Mouse (Mus musculus): ENCODE data around the gene Dph6. TPM values are rescaled to one million over a fixed set of nuclear protein-coding genes. Genes with fewer than 3 reads are reported as not detected.

Gene Dph6
- 5.5 and 5.6 TPM in 2 replicates for polyA plus RNA-seq (2012; rRNA removed)
- polyA plus RNA-seq (2014; fragmentation: Nextera tagmentation; extraction: Ambion mirVana) = 6.1 and 7.1 TPM in 2 replicates

DNA sequence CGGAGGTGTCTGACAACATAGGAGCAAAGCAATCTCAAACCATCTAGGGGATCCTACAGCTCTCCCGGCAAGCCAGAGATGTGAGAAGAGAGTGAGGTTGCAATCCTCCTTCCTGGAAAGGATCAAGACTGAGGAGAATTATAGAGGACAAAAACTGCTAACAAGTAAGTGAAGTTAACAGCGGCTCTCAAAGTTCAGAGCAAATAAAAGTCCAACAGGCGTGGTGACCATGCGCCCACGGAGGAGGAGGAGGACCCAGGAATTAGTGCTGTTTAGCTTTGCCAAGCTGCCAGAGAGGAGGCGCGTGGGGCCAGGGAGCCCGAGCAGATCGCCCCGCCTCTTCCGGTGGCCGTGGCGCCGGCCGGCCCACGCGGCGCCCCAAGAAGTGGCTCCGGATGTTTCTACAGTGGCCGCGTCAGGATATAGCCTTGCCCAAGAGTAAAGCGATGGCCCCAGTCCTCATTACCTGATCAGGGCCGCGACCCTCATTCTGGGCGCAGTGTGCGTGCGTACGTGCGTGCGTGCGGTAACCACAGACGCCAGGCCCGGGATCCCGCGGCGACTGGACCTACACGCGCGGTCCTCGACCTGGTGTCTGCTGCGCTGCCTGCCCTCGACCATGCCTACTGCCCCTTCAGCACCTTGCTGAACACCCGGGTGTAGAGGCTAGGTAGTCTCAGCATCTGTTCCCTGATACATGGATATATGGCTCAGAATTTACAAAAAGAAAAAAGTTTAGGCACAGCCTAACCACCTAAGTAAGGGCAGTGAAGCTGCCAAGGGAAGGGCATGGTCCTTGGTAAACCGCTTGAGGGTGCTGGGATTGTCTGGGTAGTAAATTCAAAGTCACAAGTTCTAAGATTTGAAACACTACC lies at the start of gene Dph6:
TSS of gene Dph6 (minus strand) at position 600 of the 875 bp plus-strand sequence.
- WGBS (ENCODE audit: insufficient replicate concordance) = 1% methylated on average over 44 of the region's 45 CpGs
- ATAC-seq (ENCODE audit: insufficient read depth) = peak; percentile 95

DNA sequence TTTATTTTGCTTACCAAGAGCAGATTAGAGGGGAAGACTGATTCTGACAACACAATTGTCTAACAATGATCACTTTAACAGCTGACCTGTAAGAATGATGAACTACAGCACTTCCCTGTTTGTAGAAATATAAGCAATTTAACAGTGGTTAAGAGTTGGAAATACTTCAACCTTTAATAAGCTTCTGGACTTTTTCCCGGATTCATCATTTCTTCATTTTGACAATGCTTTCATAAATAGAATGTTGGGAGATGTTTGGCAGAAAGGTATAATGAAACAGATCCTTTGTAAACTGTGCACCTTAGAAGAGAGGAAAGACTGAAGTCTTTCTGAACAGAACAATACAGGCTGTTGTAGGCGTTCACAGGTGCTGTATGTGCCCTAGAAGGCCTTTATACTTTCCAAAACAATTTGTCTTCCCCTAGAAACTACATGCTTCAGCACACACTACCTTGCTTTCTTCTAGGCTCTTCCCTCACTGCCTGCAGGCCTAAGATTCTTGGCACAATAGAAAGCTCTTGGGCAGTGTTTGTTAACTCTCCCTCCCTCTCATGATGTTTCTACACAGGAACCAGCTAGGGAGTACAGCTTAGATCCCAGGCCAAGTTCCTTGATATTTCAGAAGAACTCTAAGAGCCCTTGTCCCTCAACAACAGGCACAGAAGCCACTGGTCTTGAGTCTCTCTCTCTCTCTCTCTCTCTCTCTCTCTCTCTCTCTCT lies 46.4 kb upstream of the Dph6 start:
- ATAC-seq (ENCODE audit: insufficient read depth) = no peak
- Histone ChIP-seq H3K27me3 (ENCODE audit: control insufficient read depth, insufficient read depth, low read length) (no peaks in the 10 kb centered on the region), H3K27ac (no peak overlapping the region), H3K9ac (replicated peaks) (no peak overlapping the region), H3K9me3 (ENCODE audit: control insufficient read depth, low read length) (no peaks in the 10 kb centered on the region), H3K4me1 (replicated peaks; ENCODE audit: control insufficient read depth in 2 of 2, insufficient read depth in 2 of 2, low read length in 1 of 2) (no peaks in the 10 kb centered on the region), H3K4me2 (ENCODE audit: low read depth) (no peak overlapping the region), H3K4me3 (ENCODE audit: insufficient read depth in 1 of 2, low read depth in 2 of 2, low read length in 2 of 2) (no peak overlapping the region), H3K36me3 (replicated peaks; ENCODE audit: control insufficient read depth, insufficient read depth, low read depth) (no peaks in the 10 kb centered on the region)
- WGBS (ENCODE audit: insufficient replicate concordance) = 46% methylated on average over 2 of the region's 2 CpGs
- no peak for DNase-seq (ENCODE audit: low read depth in 3 of 3, low spot score in 3 of 3)
- TF ChIP-seq CTCF (IDR thresholded peaks at IDR 0.05; ENCODE audit: low read depth) (no peak), EP300 (IDR thresholded peaks at IDR 0.05; ENCODE audit: low read depth) (no peak)

More for the DNA sequence above, at the start of gene Dph6:
- TF ChIP-seq EP300 (IDR thresholded peaks at IDR 0.05; ENCODE audit: low read depth) = peak; percentile 60
- TF ChIP-seq CTCF (IDR thresholded peaks at IDR 0.05; ENCODE audit: low read depth) = no peak
- Histone ChIP-seq H3K27ac (peak within 1 kb of the TSS; percentile 16), H3K4me1 (replicated peaks; ENCODE audit: control insufficient read depth in 2 of 2, insufficient read depth in 2 of 2, low read length in 1 of 2) (peaks cover 0 to 3% of the 10 kb centered on the region in 2 experiments; a peak in 1 of 4 replicates), H3K9ac (replicated peaks) (peak within 1 kb of the TSS; percentile 79), H3K27me3 (ENCODE audit: control insufficient read depth, insufficient read depth, low read length) (no peaks in the 10 kb centered on the region), H3K4me3 (ENCODE audit: insufficient read depth in 1 of 2, low read depth in 2 of 2, low read length in 2 of 2) (peak within 1 kb of the TSS; percentile 85 to 87), H3K4me2 (ENCODE audit: low read depth) (peak within 1 kb of the TSS; percentile 77), H3K36me3 (replicated peaks; ENCODE audit: control insufficient read depth, insufficient read depth, low read depth) (no peaks in the 10 kb centered on the region), H3K9me3 (ENCODE audit: control insufficient read depth, low read length) (no peaks in the 10 kb centered on the region)
- DNase-seq (ENCODE audit: low read depth in 3 of 3, low spot score in 3 of 3) = peak; percentile 62 to 64 (median 63)

DNA sequence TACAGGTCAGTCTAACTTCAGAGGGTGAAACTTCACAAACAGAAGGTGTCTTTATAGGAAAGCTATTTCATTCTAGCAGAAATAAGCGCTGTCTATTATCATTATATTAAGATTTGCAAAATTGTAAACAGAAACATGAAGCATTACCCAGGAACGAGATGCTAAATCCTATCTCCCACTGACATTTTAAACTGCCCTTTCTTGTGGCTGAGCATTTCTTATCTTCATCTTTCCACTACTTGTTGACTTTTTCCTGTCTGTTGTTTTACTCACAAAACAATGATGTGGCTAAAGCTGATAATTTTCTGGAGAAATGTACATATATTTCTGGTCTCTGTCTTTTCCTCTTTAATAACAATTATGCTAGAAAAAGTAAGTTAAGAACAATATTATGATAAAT lies 36.8 kb upstream of the Dph6 start:
- H3K4me2 ChIP-seq (ENCODE audit: low read depth) = no peak overlapping the region
- H3K27me3 ChIP-seq (ENCODE audit: control insufficient read depth, insufficient read depth, low read length) = no peaks in the 10 kb centered on the region
- TF ChIP-seq EP300 (IDR thresholded peaks at IDR 0.05; ENCODE audit: low read depth) (peak; percentile 30; the same call in 1 of the 2 replicates), CTCF (IDR thresholded peaks at IDR 0.05; ENCODE audit: low read depth) (no peak)
- no peak for ATAC-seq (ENCODE audit: insufficient read depth)
- no peaks in the 10 kb centered on the region for H3K9me3 ChIP-seq (ENCODE audit: control insufficient read depth, low read length)
- no peak overlapping the region for H3K27ac ChIP-seq
- 34% methylated on average over 2 of the region's 2 CpGs for WGBS (ENCODE audit: insufficient replicate concordance)
- DNase-seq (ENCODE audit: low read depth in 3 of 3, low spot score in 3 of 3) = no peak
- H3K4me3 ChIP-seq (ENCODE audit: insufficient read depth in 1 of 2, low read depth in 2 of 2, low read length in 2 of 2) = no peak overlapping the region
- H3K4me1 ChIP-seq (replicated peaks; ENCODE audit: control insufficient read depth in 2 of 2, insufficient read depth in 2 of 2, low read length in 1 of 2) = no peaks in the 10 kb centered on the region
- no peak overlapping the region for H3K9ac ChIP-seq (replicated peaks)
- no peaks in the 10 kb centered on the region for H3K36me3 ChIP-seq (replicated peaks; ENCODE audit: control insufficient read depth, insufficient read depth, low read depth)

DNA sequence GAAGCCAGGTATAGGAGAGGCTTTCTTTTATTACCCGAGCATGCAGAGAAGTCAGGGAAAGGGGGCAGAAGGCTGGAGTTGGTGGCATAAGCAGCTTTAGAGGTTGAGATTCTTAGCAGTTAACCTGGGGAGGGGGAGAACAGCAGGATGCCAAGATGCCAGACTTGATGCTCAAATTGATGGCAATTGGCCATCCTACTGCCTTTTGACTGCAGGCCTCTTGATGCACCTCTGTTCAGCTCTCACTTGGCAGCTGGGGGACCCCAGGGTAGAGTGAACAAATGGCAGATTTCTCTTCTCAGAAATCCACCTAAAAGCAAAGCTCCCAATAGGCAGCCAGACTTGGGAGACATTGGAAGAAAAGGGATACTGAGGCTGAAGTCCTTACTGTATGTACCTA lies 32.7 kb upstream of the Dph6 start:
- no peak overlapping the region for H3K27ac ChIP-seq
- TF ChIP-seq CTCF (IDR thresholded peaks at IDR 0.05; ENCODE audit: low read depth) (no peak), EP300 (IDR thresholded peaks at IDR 0.05; ENCODE audit: low read depth) (no peak)
- no peak for DNase-seq (ENCODE audit: low read depth in 3 of 3, low spot score in 3 of 3)
- no peak for ATAC-seq (ENCODE audit: insufficient read depth)
- H3K4me2 ChIP-seq (ENCODE audit: low read depth) = no peak overlapping the region
- no peaks in the 10 kb centered on the region for H3K4me1 ChIP-seq (replicated peaks; ENCODE audit: control insufficient read depth in 2 of 2, insufficient read depth in 2 of 2, low read length in 1 of 2)
- H3K36me3 ChIP-seq (replicated peaks; ENCODE audit: control insufficient read depth, insufficient read depth, low read depth) = no peaks in the 10 kb centered on the region
- H3K4me3 ChIP-seq (ENCODE audit: insufficient read depth in 1 of 2, low read depth in 2 of 2, low read length in 2 of 2) = no peak overlapping the region
- H3K9ac ChIP-seq (replicated peaks) = no peak overlapping the region
- no peaks in the 10 kb centered on the region for H3K27me3 ChIP-seq (ENCODE audit: control insufficient read depth, insufficient read depth, low read length)
- H3K9me3 ChIP-seq (ENCODE audit: control insufficient read depth, low read length) = no peaks in the 10 kb centered on the region
- 47% methylated on average over 1 of the region's 1 CpGs for WGBS (ENCODE audit: insufficient replicate concordance)

DNA sequence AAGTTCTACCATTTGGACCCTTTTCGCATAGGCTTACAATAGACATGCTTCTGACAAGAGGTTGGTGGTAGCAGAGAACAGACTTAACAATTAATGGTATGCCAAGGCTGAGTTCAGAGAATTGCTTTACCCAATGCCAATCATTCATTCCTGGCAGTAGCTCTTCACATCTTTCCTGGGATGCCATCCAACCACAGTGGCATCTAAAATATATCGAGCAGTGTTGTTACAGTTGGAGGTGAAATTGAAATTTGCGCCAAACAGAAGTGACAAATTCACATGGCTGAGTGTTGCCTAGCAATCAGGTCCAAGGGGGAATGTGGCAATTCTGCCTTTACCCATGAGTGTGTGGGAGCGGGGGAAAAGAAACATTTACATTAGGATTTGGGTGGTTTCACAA lies 32.3 kb upstream of the Dph6 start:
- Histone ChIP-seq H3K9me3 (ENCODE audit: control insufficient read depth, low read length) (no peaks in the 10 kb centered on the region), H3K4me2 (ENCODE audit: low read depth) (no peak overlapping the region), H3K36me3 (replicated peaks; ENCODE audit: control insufficient read depth, insufficient read depth, low read depth) (no peaks in the 10 kb centered on the region), H3K27ac (no peak overlapping the region), H3K9ac (replicated peaks) (no peak overlapping the region), H3K27me3 (ENCODE audit: control insufficient read depth, insufficient read depth, low read length) (no peaks in the 10 kb centered on the region), H3K4me3 (ENCODE audit: insufficient read depth in 1 of 2, low read depth in 2 of 2, low read length in 2 of 2) (no peak overlapping the region), H3K4me1 (replicated peaks; ENCODE audit: control insufficient read depth in 2 of 2, insufficient read depth in 2 of 2, low read length in 1 of 2) (no peaks in the 10 kb centered on the region)
- 61% methylated on average over 4 of the region's 4 CpGs for WGBS (ENCODE audit: insufficient replicate concordance)
- DNase-seq (ENCODE audit: low read depth in 3 of 3, low spot score in 3 of 3) (no peak), ATAC-seq (ENCODE audit: insufficient read depth) (no peak)
- TF ChIP-seq EP300 (IDR thresholded peaks at IDR 0.05; ENCODE audit: low read depth) = no peak
- TF ChIP-seq CTCF (IDR thresholded peaks at IDR 0.05; ENCODE audit: low read depth) = no peak

All from liver, embryonic 14.5 days (tissue).